28 mouse cellular contexts compared by ENCODE assay signal in the genomic region with DNA sequence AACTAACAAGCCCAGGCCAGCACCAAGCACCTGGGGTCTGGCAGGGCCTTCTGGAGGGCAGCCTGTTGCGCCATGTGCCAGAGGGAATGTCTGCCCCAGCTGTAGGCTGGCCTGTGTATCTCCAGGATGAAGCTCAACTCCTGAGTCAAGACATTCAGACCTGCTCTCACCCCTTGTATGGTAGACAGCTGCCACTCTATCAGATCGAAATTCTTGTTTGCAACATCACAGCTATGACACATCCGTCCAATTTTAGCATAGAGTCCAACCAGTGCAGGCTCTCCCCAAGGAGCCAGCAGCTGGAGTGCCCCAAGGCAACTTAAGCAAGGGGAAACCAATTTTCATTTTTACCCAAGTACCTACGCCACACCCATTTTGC. TPM values are rescaled to one million over a fixed set of nuclear protein-coding genes. Genes with fewer than 3 reads are reported as not detected.
DNase-seq lines count a peak whose midpoint lies in the region; ATAC-seq and TF ChIP-seq lines count a peak whose summit lies in the region.
"Had no signal": no experiment of that assay in that cellular context is flagged by ENCODE, and none has a peak within 500 bp of the region (broad histone marks: within the 10 kb centered on the region; RNA-seq: fewer than 3 reads in every experiment).

No protein-coding gene starts in this region.

- H3K4me3 ChIP-seq in gastrocnemius, adult 2 months: no peak overlapping the region
- no peak overlapping the region for H3K4me3 ChIP-seq in limb, embryonic 12.5 days (replicated peaks)
- H3K4me3 ChIP-seq in limb, embryonic 10.5 days: no peak overlapping the region
- H3K4me3 ChIP-seq in C2C12 (ENCODE audit: insufficient read depth, poor library complexity, severe bottlenecking): no peak overlapping the region
- H3K4me3 ChIP-seq in limb, embryonic 15.5 days: no peak overlapping the region
- H3K4me3 ChIP-seq: embryonic facial prominence, embryonic 15.5 days; forebrain, embryonic 12.5 days; intestine, embryonic 15.5 days; layer of hippocampus, adult 2 months; liver, embryonic 13.5 days; midbrain, embryonic 13.5 days had no signal

- no peaks in the 10 kb centered on the region for H3K27me3 ChIP-seq in limb, embryonic 12.5 days
- H3K27me3 ChIP-seq in limb, embryonic 10.5 days (ENCODE audit: low read depth, poor library complexity, severe bottlenecking): no peaks in the 10 kb centered on the region
- H3K27me3 ChIP-seq in C2C12 (ENCODE audit: control insufficient read depth, insufficient read depth, insufficient read length): no peaks in the 10 kb centered on the region
- H3K27me3 ChIP-seq in limb, embryonic 15.5 days: 0 out of 2 replicates have a peak, but pooled peaks cover 3% of the 10 kb centered on the region
- H3K27me3 ChIP-seq: CH12.LX; embryonic facial prominence, embryonic 15.5 days; forebrain, embryonic 12.5 days; intestine, embryonic 15.5 days; liver, embryonic 13.5 days; midbrain, embryonic 13.5 days; Patski had no signal

- no peak for TF ChIP-seq CTCF in gastrocnemius, adult 2 months (IDR thresholded peaks at IDR 0.05)
- TF ChIP-seq CTCF in C2C12 (IDR thresholded peaks at IDR 0.05; ENCODE audit: control insufficient read depth, insufficient read depth, insufficient read length): no peak

- H3K79me3 ChIP-seq in C2C12 (ENCODE audit: low read depth): peaks cover 3% of the 10 kb centered on the region

- peaks cover 17% of the 10 kb centered on the region for H3K79me2 ChIP-seq in C2C12 (ENCODE audit: control insufficient read depth, insufficient read depth)

- ATAC-seq in limb, embryonic 12.5 days (ENCODE audit: insufficient number of reproducible peaks, insufficient read depth, low FRiP score, low TSS enrichment, low read depth): no peak
- no peak for ATAC-seq in limb, embryonic 15.5 days (ENCODE audit: insufficient number of reproducible peaks, low FRiP score, low TSS enrichment, low read depth)
- ATAC-seq: hindbrain, postnatal 0 days; intestine, embryonic 15.5 days; midbrain, embryonic 13.5 days; Patski had no signal

- H3K27ac ChIP-seq in gastrocnemius, adult 2 months: peak overlapping the region; percentile 76
- peak overlapping the region; percentile 23; the same call in 1 of the 2 replicates for H3K27ac ChIP-seq in limb, embryonic 12.5 days
- H3K27ac ChIP-seq in limb, embryonic 10.5 days: no peak overlapping the region
- H3K27ac ChIP-seq in limb, embryonic 15.5 days: peak overlapping the region; percentile 34; the same call in 1 of the 2 replicates
- H3K27ac ChIP-seq: embryonic facial prominence, embryonic 15.5 days; forebrain, embryonic 12.5 days; hindbrain, postnatal 0 days; intestine, embryonic 15.5 days; layer of hippocampus, adult 2 months; liver, embryonic 13.5 days; macrophage; midbrain, embryonic 13.5 days had no signal

- WGBS in limb, embryonic 12.5 days: 87% methylated on average over 4 of the region's 4 CpGs
- 87% methylated on average over 4 of the region's 4 CpGs for WGBS in limb, embryonic 10.5 days
- WGBS in limb, embryonic 15.5 days: 68% methylated on average over 4 of the region's 4 CpGs

- no peak overlapping the region for H3K9ac ChIP-seq in limb, embryonic 12.5 days (replicated peaks)
- no peak overlapping the region for H3K9ac ChIP-seq in limb, embryonic 15.5 days
- H3K9ac ChIP-seq: embryonic facial prominence, embryonic 15.5 days; forebrain, embryonic 12.5 days; intestine, embryonic 15.5 days; liver, embryonic 13.5 days; midbrain, embryonic 13.5 days had no signal

- peaks cover 39% of the 10 kb centered on the region for H3K36me3 ChIP-seq in limb, embryonic 12.5 days
- H3K36me3 ChIP-seq in limb, embryonic 10.5 days: peaks cover 45% of the 10 kb centered on the region
- H3K36me3 ChIP-seq in C2C12 (ENCODE audit: control insufficient read depth, insufficient read depth): peaks cover 20% of the 10 kb centered on the region
- peaks cover 40% of the 10 kb centered on the region for H3K36me3 ChIP-seq in limb, embryonic 15.5 days

- H3K9me3 ChIP-seq in limb, embryonic 12.5 days: no peaks in the 10 kb centered on the region
- no peaks in the 10 kb centered on the region for H3K9me3 ChIP-seq in limb, embryonic 10.5 days (replicated peaks)
- H3K9me3 ChIP-seq in limb, embryonic 15.5 days: no peaks in the 10 kb centered on the region
- H3K9me3 ChIP-seq: embryonic facial prominence, embryonic 15.5 days; forebrain, embryonic 12.5 days; intestine, embryonic 15.5 days; liver, embryonic 13.5 days; midbrain, embryonic 13.5 days had no signal

- DNase-seq in gastrocnemius, adult 2 months: peak; percentile 52
- DNase-seq in gastrocnemius, postnatal 25 days: no peak
- DNase-seq in limb, embryonic 10.5 days (ENCODE audit: low spot score): no peak
- no peak for DNase-seq in cerebellum, postnatal 4 days (ENCODE audit: low spot score in 2 of 2)
- DNase-seq in thymus, postnatal 10 days (ENCODE audit: low spot score in 2 of 2): no peak
- DNase-seq: adrenal gland, postnatal 14 days; B cell, adult 2 months; cerebellum, adult 11 months; cerebellum, adult 9-10 months; kidney, adult 2 months; kidney, postnatal 36 days; liver, embryonic 13.5 days; lung, adult 2 months; lung, postnatal 10 days; right cerebral cortex, postnatal 14 days had no signal

- H3ac ChIP-seq in C2C12 (ENCODE audit: control insufficient read depth, insufficient read length, low read depth): no peak overlapping the region

- peaks cover 11% of the 10 kb centered on the region for H3K4me1 ChIP-seq in limb, embryonic 12.5 days (replicated peaks)
- H3K4me1 ChIP-seq in limb, embryonic 10.5 days: peaks cover 43% of the 10 kb centered on the region
- H3K4me1 ChIP-seq in limb, embryonic 15.5 days: peaks cover 25% of the 10 kb centered on the region

- H3K4me2 ChIP-seq in limb, embryonic 12.5 days: no peak overlapping the region
- no peak overlapping the region for H3K4me2 ChIP-seq in limb, embryonic 15.5 days
- H3K4me2 ChIP-seq: embryonic facial prominence, embryonic 15.5 days; forebrain, embryonic 12.5 days; intestine, embryonic 15.5 days; liver, embryonic 13.5 days; midbrain, embryonic 13.5 days had no signal

- intact Hi-C loops in gastrocnemius, adult 2 months (cut with DNase I): no loop called here

TF ChIP-seq in C2C12, 6 proteins besides CTCF, POLR2A, EP300 and RAD21:
- no peak for TF ChIP-seq MAX (IDR thresholded peaks at IDR 0.05)
- peak; percentile 75 for TF ChIP-seq MYOD1 (IDR thresholded peaks at IDR 0.05; ENCODE audit: control insufficient read depth, insufficient read length, low read depth)

RNA-seq across cellular contexts. Expression of a gene that starts 25.2 kb away (rescaled TPM):
- total RNA-seq in gastrocnemius, adult 2 months (2021): 100 to 1,000 TPM; 170 to 181 TPM
- total RNA-seq in gastrocnemius, postnatal 25 days (2021): 100 to 1,000 TPM; 157 to 160 TPM
- polyA plus RNA-seq in limb, embryonic 12.5 days (2016; fragmentation: Nextera tagmentation; extraction: Ambion mirVana): 264 and 267 TPM in 2 replicates
- polyA plus RNA-seq in limb, embryonic 10.5 days (2016; fragmentation: Nextera tagmentation; extraction: Ambion mirVana): 375 and 404 TPM in 2 replicates
- polyA plus RNA-seq in C2C12 (2012; fragmentation: generic; extraction: Trizol): 237 TPM
- 289 and 315 TPM in 2 replicates for polyA plus RNA-seq in limb, embryonic 15.5 days (2015; fragmentation: Nextera tagmentation; extraction: Ambion mirVana)

RNA-seq across cellular contexts. Expression of a gene that starts 54.6 kb away (rescaled TPM):
- total RNA-seq in gastrocnemius, adult 2 months (2021): 10 to 100 TPM in 1 of 2 experiments, 1 to 10 TPM in 1; 3.7 to 11.5 TPM
- 10 to 100 TPM in 1 of 2 experiments, 1 to 10 TPM in 1; 7.7 to 11.6 TPM for total RNA-seq in gastrocnemius, postnatal 25 days (2021)
- 7.5 and 11.9 TPM in 2 replicates for polyA plus RNA-seq in limb, embryonic 12.5 days (2016; fragmentation: Nextera tagmentation; extraction: Ambion mirVana)
- 1.0 and 4.0 TPM in 2 replicates for polyA plus RNA-seq in limb, embryonic 10.5 days (2016; fragmentation: Nextera tagmentation; extraction: Ambion mirVana)
- 0.44 TPM for polyA plus RNA-seq in C2C12 (2012; fragmentation: generic; extraction: Trizol)
- polyA plus RNA-seq in limb, embryonic 15.5 days (2015; fragmentation: Nextera tagmentation; extraction: Ambion mirVana): 3.9 and 9.4 TPM in 2 replicates
- total RNA-seq: common myeloid progenitor, adult 5-6 weeks had no signal
- polyA plus RNA-seq: liver, embryonic 13.5 days; macrophage had no signal
